Mouse (Mus musculus) spleen, adult 2 months (tissue): Measurements from ENCODE around the gene H2-Eb1.

ENCODE experiments used
- CTCF ChIP-seq: fragments of 200-500 bp; IDR thresholded peaks from 2 replicates; pipeline ENCODE4 v1.5.1; 2011; ENCODE audit warnings: mild to moderate bottlenecking, inconsistent platforms; ENCODE audit not compliant: insufficient read depth, insufficient read length, insufficient replicate concordance; ENCODE audit errors: extremely low read depth
- POLR2A ChIP-seq: fragments of 200-500 bp; IDR thresholded peaks from 2 replicates; pipeline ENCODE4 v1.6.1; 2011; ENCODE audit warnings: low read depth, low read length, inconsistent platforms

DNA sequence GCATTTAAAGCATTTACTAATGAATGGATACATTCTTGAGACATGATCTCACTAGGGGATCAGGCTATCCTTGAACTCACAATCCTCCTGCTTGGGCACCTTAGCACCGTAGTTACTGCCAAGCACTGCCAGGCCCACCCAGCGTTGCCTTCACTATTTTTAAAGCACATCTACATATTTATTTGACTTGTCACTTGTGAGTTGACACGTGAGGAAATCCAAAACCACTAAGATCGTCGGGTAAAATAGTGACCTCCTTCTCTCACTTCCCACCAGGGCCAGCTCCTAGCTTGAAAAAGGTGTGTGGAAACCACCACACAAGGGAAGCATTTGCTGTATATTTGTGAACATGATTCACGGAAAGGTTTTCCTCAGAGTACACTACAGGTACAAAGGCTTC lies 18.7 kb upstream of the H2-Eb1 start:
- TF ChIP-seq POLR2A = no peak
- TF ChIP-seq CTCF = no peak
